Mouse (Mus musculus) G1E-ER4 (cell line): ENCODE measurements around the gene Gc. TPM values are rescaled to one million over a fixed set of nuclear protein-coding genes. Genes with fewer than 3 reads are reported as not detected.

Source experiments
- GATA1 ChIP-seq: IDR thresholded peaks from one replicate; pipeline ENCODE4 v1.8.0; 2012; ENCODE audit warnings: low read length, inconsistent platforms
- polyA plus RNA-seq: library from polyadenylated mRNA; stranded (reverse); fragments of >175 nt; gene quantifications from 2 replicates; pipeline ENCODE4 v1.2.3, GENCODE M21; 2012

The Gc gene
- polyA plus RNA-seq, result not detected in 2 replicates

GRCm38 (mm10) chr5:89457554-89458062, at the start of gene Gc:
Gc (minus strand) TSS chr5:89457898.
- TF ChIP-seq GATA1, result no peak

GRCm38 (mm10) chr5:89500182-89500581, 42.5 kb upstream of the Gc start:
- TF ChIP-seq GATA1, result no peak

GRCm38 (mm10) chr5:89492560-89492959, 34.9 kb upstream of the Gc start:
- no peak for TF ChIP-seq GATA1

GRCm38 (mm10) chr5:89470483-89470882, 12.8 kb upstream of the Gc start:
- no peak for TF ChIP-seq GATA1

GRCm38 (mm10) chr5:89467886-89468285, 10.2 kb upstream of the Gc start:
- TF ChIP-seq GATA1, result no peak

- TF ChIP-seq GATA1, result no peak
Measured at GRCm38 (mm10) chr5:89467045-89467444, 9.3 kb upstream of the Gc start.

- no peak for TF ChIP-seq GATA1
Measured at GRCm38 (mm10) chr5:89466275-89466674, 8.6 kb upstream of the Gc start.

- no peak for TF ChIP-seq GATA1
Measured at GRCm38 (mm10) chr5:89461817-89462216, 4.1 kb upstream of the Gc start.

GRCm38 (mm10) chr5:89459591-89459990, 1.9 kb upstream of the Gc start:
- no peak for TF ChIP-seq GATA1

- TF ChIP-seq GATA1, result no peak
Measured at GRCm38 (mm10) chr5:89458987-89459386, 1.3 kb upstream of the Gc start.

- no peak for TF ChIP-seq GATA1
Measured at GRCm38 (mm10) chr5:89455526-89455925, 2.2 kb downstream of the Gc start.

GRCm38 (mm10) chr5:89450798-89451197, 6.9 kb downstream of the Gc start:
- no peak for TF ChIP-seq GATA1

- no peak for TF ChIP-seq GATA1
Measured at GRCm38 (mm10) chr5:89449325-89449724, 8.4 kb downstream of the Gc start.

GRCm38 (mm10) chr5:89447978-89448377, 9.7 kb downstream of the Gc start:
- no peak for TF ChIP-seq GATA1

GRCm38 (mm10) chr5:89444360-89444759, 13.3 kb downstream of the Gc start:
- no peak for TF ChIP-seq GATA1

- TF ChIP-seq GATA1, result no peak
Measured at GRCm38 (mm10) chr5:89411536-89411935, 46.2 kb downstream of the Gc start.

- TF ChIP-seq GATA1, result no peak
Measured at GRCm38 (mm10) chr5:89407376-89408082, 50.2 kb downstream of the Gc start.

- TF ChIP-seq GATA1, result no peak
Measured at GRCm38 (mm10) chr5:89405132-89405531, 52.6 kb downstream of the Gc start.

- TF ChIP-seq GATA1, result no peak
Measured at GRCm38 (mm10) chr5:89390405-89390804, 67.3 kb downstream of the Gc start.
